Mouse (Mus musculus) lung, embryonic 16.5 days (tissue): ENCODE measurements around the gene Adamts2. TPM values are rescaled to one million over a fixed set of nuclear protein-coding genes. Genes with fewer than 3 reads are reported as not detected.

Source experiments
- ATAC-seq: fragments of 200-750 bp; cut with Nextera tagmentation; 2 replicates; pipeline ENCODE4 v1.8.0; 2017; ENCODE audit warnings: low read depth, mild to moderate bottlenecking, moderate library complexity
- H3K27ac ChIP-seq: fragments of 300-500 bp; sonication (generic); 2 replicates; pipeline ENCODE4 v1.5.1; 2014; ENCODE audit warnings: mild to moderate bottlenecking, control low read depth, low read length
- H3K27me3 ChIP-seq: fragments of 300-500 bp; sonication (generic); 2 replicates; pipeline ENCODE4 v1.6.1; 2014; ENCODE audit warnings: low read depth, low read length, mixed read lengths; ENCODE audit not compliant: control insufficient read depth, insufficient read depth
- H3K36me3 ChIP-seq: fragments of 300-500 bp; sonication (generic); 2 replicates; pipeline ENCODE4 v1.6.1; 2014; ENCODE audit warnings: low read length; ENCODE audit not compliant: control insufficient read depth, insufficient read depth
- H3K4me1 ChIP-seq: fragments of 300-500 bp; sonication (generic); replicated peaks from 2 replicates; pipeline ENCODE4 v1.6.1; 2014; ENCODE audit warnings: low read length, mixed read lengths; ENCODE audit not compliant: control insufficient read depth, insufficient read depth
- H3K4me2 ChIP-seq: fragments of 300-500 bp; sonication (generic); 2 replicates; pipeline ENCODE4 v1.6.1; 2014; ENCODE audit warnings: low read depth, low read length, control low read depth
- H3K4me3 ChIP-seq: fragments of 300-500 bp; sonication (generic); 2 replicates; pipeline ENCODE4 v1.5.1; 2014; ENCODE audit warnings: mild to moderate bottlenecking, low read length, control low read depth
- H3K9ac ChIP-seq: fragments of 300-500 bp; sonication (generic); 2 replicates; pipeline ENCODE4 v1.6.1; 2014; ENCODE audit warnings: low read length, control low read depth
- H3K9me3 ChIP-seq: fragments of 300-500 bp; sonication (generic); 2 replicates; pipeline ENCODE4 v1.6.1; 2016; ENCODE audit warnings: low read length; ENCODE audit not compliant: control insufficient read depth
- WGBS: fragments of 180-500 bp; shearing (Covaris S2); extraction: QIAGEN DNeasy Blood & Tissue Kit; methylation state at CpG from one replicate; pipeline ENCODE4 v1.1.7; 2014; 5-methylcytosine and 5-hydroxymethylcytosine counted together
- polyA plus RNA-seq: library from polyadenylated mRNA; unstranded; fragments of >200 nt; fragmentation: Nextera tagmentation; extraction: Ambion mirVana; gene quantifications from 2 replicates; pipeline ENCODE4 v1.2.1, GENCODE M21; 2015

Adamts2 gene
- polyA plus RNA-seq, 1 experiment from 2014 or later: 14.0 TPM

- ATAC-seq: no peak
- no peaks in the 10 kb centered on the region for H3K9me3 ChIP-seq
- no peak overlapping the region for H3K9ac ChIP-seq
- H3K27ac ChIP-seq: no peak overlapping the region
- H3K27me3 ChIP-seq: no peaks in the 10 kb centered on the region
- no peaks in the 10 kb centered on the region for H3K36me3 ChIP-seq
- no peak overlapping the region for H3K4me2 ChIP-seq
- no peaks in the 10 kb centered on the region for H3K4me1 ChIP-seq
- H3K4me3 ChIP-seq: no peak overlapping the region
- WGBS: 53% methylated on average over 7 of the region's 7 CpGs
Measured at GRCm38 (mm10) chr11:50703397-50703796, 101.5 kb downstream of the Adamts2 start.

- WGBS: 57% methylated on average over 2 of the region's 2 CpGs
- no peak overlapping the region for H3K4me3 ChIP-seq
- H3K27ac ChIP-seq: no peak overlapping the region
- H3K36me3 ChIP-seq: no peaks in the 10 kb centered on the region
- H3K27me3 ChIP-seq: no peaks in the 10 kb centered on the region
- no peaks in the 10 kb centered on the region for H3K9me3 ChIP-seq
- ATAC-seq: no peak
- H3K9ac ChIP-seq: no peak overlapping the region
- no peaks in the 10 kb centered on the region for H3K4me1 ChIP-seq
- no peak overlapping the region for H3K4me2 ChIP-seq
Measured at GRCm38 (mm10) chr11:50704511-50704910, 102.6 kb downstream of the Adamts2 start.

GRCm38 (mm10) chr11:50707259-50707658, 105.4 kb downstream of the Adamts2 start:
- Histone ChIP-seq H3K4me3 (no peak overlapping the region), H3K27me3 (no peaks in the 10 kb centered on the region), H3K9ac (no peak overlapping the region), H3K4me2 (no peak overlapping the region), H3K9me3 (no peaks in the 10 kb centered on the region), H3K4me1 (no peaks in the 10 kb centered on the region), H3K27ac (no peak overlapping the region), H3K36me3 (no peaks in the 10 kb centered on the region)
- peak; percentile 52; the same call in 1 of the 2 replicates for ATAC-seq
- WGBS: 88% methylated on average over 1 of the region's 1 CpGs

GRCm38 (mm10) chr11:50713610-50714202, 111.8 kb downstream of the Adamts2 start:
- 30% methylated on average over 21 of the region's 21 CpGs for WGBS
- H3K4me1 ChIP-seq: peaks cover 9% of the 10 kb centered on the region; the same call in 1 of the 2 replicates
- no peaks in the 10 kb centered on the region for H3K27me3 ChIP-seq
- no peak overlapping the region for H3K9ac ChIP-seq
- H3K9me3 ChIP-seq: no peaks in the 10 kb centered on the region
- H3K36me3 ChIP-seq: no peaks in the 10 kb centered on the region
- no peak overlapping the region for H3K27ac ChIP-seq
- no peak overlapping the region for H3K4me3 ChIP-seq
- peak overlapping the region; percentile 23; the same call in 1 of the 2 replicates for H3K4me2 ChIP-seq
- no peak; the same call in 1 of the 2 replicates for ATAC-seq

- H3K4me3 ChIP-seq: no peak overlapping the region
- 45% methylated on average over 6 of the region's 6 CpGs for WGBS
Measured at GRCm38 (mm10) chr11:50715091-50715490, 113.2 kb downstream of the Adamts2 start.

GRCm38 (mm10) chr11:50717381-50717897, 115.6 kb downstream of the Adamts2 start:
- Histone ChIP-seq H3K4me1 (peaks cover 12% of the 10 kb centered on the region; the same call in 1 of the 2 replicates), H3K27ac (peak overlapping the region; percentile 63), H3K9ac (no peak overlapping the region), H3K36me3 (no peaks in the 10 kb centered on the region), H3K9me3 (no peaks in the 10 kb centered on the region), H3K4me2 (no peak overlapping the region), H3K4me3 (no peak overlapping the region), H3K27me3 (no peaks in the 10 kb centered on the region)
- peak; percentile 47 for ATAC-seq
- 42% methylated on average over 12 of the region's 12 CpGs for WGBS

More at GRCm38 (mm10) chr11:50715091-50715490, 113.2 kb downstream of the Adamts2 start:
- ATAC-seq: no peak
- Histone ChIP-seq H3K27me3 (no peaks in the 10 kb centered on the region), H3K36me3 (no peaks in the 10 kb centered on the region), H3K4me2 (no peak overlapping the region), H3K9ac (no peak overlapping the region), H3K27ac (no peak overlapping the region), H3K9me3 (no peaks in the 10 kb centered on the region), H3K4me1 (peaks cover 9% of the 10 kb centered on the region; the same call in 1 of the 2 replicates)

- no peak overlapping the region for H3K9ac ChIP-seq
- ATAC-seq: no peak
- 35% methylated on average over 6 of the region's 6 CpGs for WGBS
- H3K9me3 ChIP-seq: no peaks in the 10 kb centered on the region
- H3K4me1 ChIP-seq: peaks cover 9% of the 10 kb centered on the region; the same call in 1 of the 2 replicates
- no peak overlapping the region for H3K4me2 ChIP-seq
- no peak overlapping the region for H3K4me3 ChIP-seq
- H3K27me3 ChIP-seq: no peaks in the 10 kb centered on the region
- H3K27ac ChIP-seq: no peak overlapping the region
- H3K36me3 ChIP-seq: no peaks in the 10 kb centered on the region
Measured at GRCm38 (mm10) chr11:50718862-50719261, 117.0 kb downstream of the Adamts2 start.

DNA sequence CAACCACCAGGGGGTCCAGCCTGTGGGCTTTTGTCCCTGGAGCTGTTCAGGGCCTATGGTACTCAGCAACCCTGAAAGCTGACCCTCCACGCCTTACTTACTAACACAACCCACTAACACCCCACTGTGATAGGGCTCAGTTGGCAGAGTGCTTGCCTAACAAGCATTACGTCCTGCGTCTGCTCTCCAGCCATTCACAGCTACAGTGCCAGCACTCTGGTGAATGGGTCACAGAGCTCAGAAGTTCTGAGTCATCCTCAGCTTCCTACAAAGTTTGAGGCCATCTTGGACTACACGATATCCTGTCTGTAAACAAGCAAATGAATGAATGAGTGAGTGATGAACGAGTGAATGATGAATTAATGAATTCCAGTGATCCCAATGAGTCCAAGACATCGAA, 118.5 kb downstream of the Adamts2 start:
- Histone ChIP-seq H3K36me3 (no peaks in the 10 kb centered on the region), H3K4me3 (no peak overlapping the region), H3K9me3 (no peaks in the 10 kb centered on the region), H3K27ac (no peak overlapping the region), H3K4me2 (no peak overlapping the region), H3K27me3 (no peaks in the 10 kb centered on the region), H3K9ac (no peak overlapping the region), H3K4me1 (peaks cover 9% of the 10 kb centered on the region; the same call in 1 of the 2 replicates)
- WGBS: 65% methylated on average over 6 of the region's 6 CpGs
- no peak for ATAC-seq

DNA sequence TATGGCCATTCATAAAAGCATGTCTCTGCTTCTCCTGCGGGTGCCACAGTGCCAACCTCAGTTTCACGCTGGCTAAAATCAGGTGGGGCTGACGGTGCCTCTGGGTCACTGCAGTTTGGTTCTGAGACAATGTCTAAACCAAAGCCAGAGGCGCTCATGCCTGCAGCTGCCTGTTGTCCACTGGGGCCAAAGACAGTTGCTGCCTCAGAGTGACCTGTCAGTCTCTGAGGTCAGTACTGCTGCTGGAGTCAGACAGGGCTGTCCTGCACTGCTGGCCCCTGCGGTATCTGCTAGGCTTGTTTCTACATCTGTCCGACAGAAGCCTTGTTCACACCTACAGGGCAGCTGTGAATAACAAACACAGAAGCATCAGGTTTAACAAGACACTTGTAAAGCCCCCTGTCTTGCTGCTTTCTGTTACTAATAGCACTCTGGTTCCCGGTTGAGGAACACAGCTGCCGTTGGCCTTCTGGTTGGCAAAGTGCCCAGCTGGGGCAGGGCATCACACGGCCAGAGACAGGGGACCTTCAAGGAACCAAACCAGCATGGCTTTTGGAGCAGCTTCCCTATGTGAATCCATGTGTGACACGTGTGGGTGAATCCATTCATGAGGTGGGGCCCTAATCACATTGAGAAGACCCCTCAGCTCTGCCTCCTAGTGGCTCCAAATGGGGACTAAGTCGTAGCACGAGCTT, 119.1 kb downstream of the Adamts2 start:
- Histone ChIP-seq H3K4me3 (no peak overlapping the region), H3K9ac (no peak overlapping the region), H3K27me3 (no peaks in the 10 kb centered on the region), H3K4me1 (peaks cover 9% of the 10 kb centered on the region; the same call in 1 of the 2 replicates), H3K36me3 (no peaks in the 10 kb centered on the region), H3K4me2 (no peak overlapping the region), H3K9me3 (no peaks in the 10 kb centered on the region), H3K27ac (no peak overlapping the region)
- WGBS: 34% methylated on average over 12 of the region's 12 CpGs
- ATAC-seq: no peak
